Mouse (Mus musculus): ENCODE measurements around the gene Tecpr1.

GRCm38 (mm10) chr5:144258131-144258611 lies 34.8 kb upstream of the Tecpr1 start:
- TF ChIP-seq EP300 (optimal IDR thresholded peaks at IDR 0.05) (no peak), CTCF (IDR thresholded peaks at IDR 0.05; ENCODE audit: low read depth) (no peak)
